Mouse (Mus musculus) naive thymus-derived CD4-positive, alpha-beta T cell, adult 5 months (primary cell): ENCODE results near the gene Slc39a1. TPM values are rescaled to one million over a fixed set of nuclear protein-coding genes. Genes with fewer than 3 reads are reported as not detected.

Experiments used
- polyA plus RNA-seq: library from polyadenylated mRNA; unstranded; fragments of 100-300 nt; shearing (Covaris generic); gene quantifications from one replicate; pipeline ENCODE4 v1.2.1, GENCODE M21; 2017

The Slc39a1 gene
- polyA plus RNA-seq: 1.8 TPM

DNA sequence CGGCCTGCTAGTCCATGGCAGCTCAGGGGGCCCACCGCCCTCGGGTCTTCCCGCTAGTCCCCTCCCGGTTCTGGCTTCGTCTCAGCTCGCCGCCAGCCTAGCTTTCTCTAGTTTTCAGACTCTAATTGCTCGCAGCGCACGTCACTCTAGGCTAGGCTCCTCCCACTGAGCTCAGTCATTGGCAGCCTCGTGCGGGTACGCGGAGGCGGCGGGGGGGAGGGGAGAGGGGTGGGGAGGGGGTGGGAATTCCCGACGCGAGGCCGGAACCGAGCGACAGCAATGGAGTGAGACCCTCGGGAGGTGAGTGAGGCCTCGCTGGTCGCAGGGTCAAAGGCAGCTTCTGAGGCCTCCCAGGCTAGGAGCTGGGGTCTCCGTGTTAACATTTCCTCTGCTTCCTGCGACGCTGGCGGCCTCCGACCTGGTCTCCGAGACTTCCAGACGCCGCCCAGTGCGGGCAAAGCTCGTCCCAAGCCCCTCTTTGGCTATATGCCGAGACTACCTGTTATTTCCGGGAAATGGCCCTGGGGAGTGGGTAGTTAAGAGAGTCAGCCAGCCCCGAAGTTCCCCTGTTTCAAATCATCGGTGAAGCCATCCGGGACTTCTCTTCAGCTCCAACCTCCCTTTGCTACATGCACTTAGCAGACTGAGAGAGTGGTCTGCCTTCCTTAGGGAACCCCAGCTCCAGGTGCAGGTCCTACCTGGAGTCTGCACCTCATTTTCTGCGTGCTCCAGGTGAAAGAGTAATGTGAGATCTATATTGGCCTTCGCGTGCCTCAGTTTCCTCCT, at the start of gene Slc39a1:
Gene Slc39a1 (plus strand): TSS at position 213 of the 786 bp plus-strand sequence.

DNA sequence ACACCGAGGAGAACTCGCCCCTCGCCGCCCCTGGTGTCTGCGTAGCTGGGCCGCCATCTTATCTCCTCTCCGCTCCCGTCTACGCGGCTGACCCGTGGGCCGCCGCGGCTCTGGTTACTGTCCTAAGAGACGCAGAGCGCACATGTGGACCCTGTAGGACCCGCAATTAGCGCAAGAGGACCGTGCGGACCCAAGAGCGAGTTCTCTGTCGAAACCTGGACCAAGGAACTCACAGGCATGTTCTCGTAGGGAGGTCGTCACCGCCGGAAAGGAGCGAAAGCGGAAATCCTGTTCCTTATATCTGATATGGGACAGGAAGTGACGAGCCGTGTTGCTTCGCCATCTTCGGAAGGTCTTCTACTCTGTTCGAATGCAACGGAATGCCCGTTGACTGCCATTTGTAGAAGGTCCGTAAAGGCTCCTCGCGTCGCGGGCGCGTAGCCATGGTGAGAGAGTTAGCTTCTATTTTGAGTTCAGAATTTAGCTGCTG, 34.5 kb upstream of the Slc39a1 start, which contains the start of the genes Rps27 and Rab13:
Gene Rps27 (minus strand): TSS at position 275 of the 490 bp plus-strand sequence.
Gene Rab13 (plus strand): TSS at position 319 of the 490 bp plus-strand sequence.

GRCm38 (mm10) chr3:90231507-90232333, 16.3 kb upstream of the Slc39a1 start, which contains the start of gene Jtb:
TSS of gene Jtb (plus strand) at chr3:90231597.

GRCm38 (mm10) chr3:90242984-90243775, 4.8 kb upstream of the Slc39a1 start, which contains the start of gene Creb3l4:
TSS of gene Creb3l4 (minus strand) at chr3:90243512.

DNA sequence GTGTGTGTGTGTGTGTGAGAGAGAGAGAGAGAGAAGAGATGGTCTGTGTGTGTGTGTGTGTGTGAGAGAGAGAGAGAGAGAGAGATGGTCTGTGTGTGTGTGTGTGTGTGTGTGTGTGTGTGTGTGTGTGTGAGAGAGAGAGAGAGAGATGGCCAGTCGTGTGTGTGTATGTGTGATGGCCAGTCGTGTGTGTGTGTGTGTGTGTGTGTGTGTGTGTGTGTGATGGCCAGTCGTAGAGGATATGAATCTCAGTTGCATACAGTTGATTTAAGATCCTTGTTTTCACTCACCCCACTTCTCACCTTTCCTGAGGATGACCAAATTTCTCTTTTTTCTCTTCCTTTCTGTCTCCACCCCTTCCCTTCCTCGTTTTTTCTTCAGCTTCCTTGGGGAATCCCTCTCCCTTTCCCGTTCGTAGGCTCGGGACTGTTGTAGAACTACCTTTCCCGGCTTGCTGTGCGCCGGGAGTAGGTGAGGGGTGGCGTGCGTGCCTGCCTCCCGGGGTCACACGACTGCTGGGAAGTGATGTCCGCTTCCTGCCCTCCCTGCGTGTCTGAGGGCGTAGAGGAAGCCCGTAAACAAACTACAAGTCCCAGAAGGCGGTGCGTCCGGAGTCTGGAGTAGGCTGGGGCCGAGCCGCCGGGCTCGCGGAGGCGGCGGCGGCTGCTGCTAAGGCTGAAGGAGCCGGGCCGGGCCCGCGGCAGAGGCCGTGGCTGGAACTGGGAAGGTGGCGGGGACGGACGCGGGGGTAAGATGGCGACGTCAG, 5.9 kb downstream of the Slc39a1 start, which contains the start of gene Crtc2:
Gene Crtc2 (plus strand): TSS at position 511 of the 766 bp plus-strand sequence.

GRCm38 (mm10) chr3:90265034-90265931, 17.3 kb downstream of the Slc39a1 start, which contains the start of gene Dennd4b:
TSS of gene Dennd4b (plus strand) at chr3:90265185.

GRCm38 (mm10) chr3:90292345-90293275, 44.6 kb downstream of the Slc39a1 start, which contains the start of gene Gatad2b:
TSS of gene Gatad2b (plus strand) at chr3:90293178.

Other genes starting within 250 kb of the Slc39a1 start
- gene Hax1, start 249.4 kb upstream of the Slc39a1 start, polyA plus RNA-seq: 89.9 TPM
- gene 4933434E20Rik, start 196.5 kb upstream of the Slc39a1 start, polyA plus RNA-seq: 129 TPM
- gene Ubap2l, start 195.5 kb upstream of the Slc39a1 start, polyA plus RNA-seq: 204 TPM
- gene Tpm3, start 175.5 kb upstream of the Slc39a1 start, polyA plus RNA-seq: 930 TPM
- gene Nup210l, start 144.0 kb upstream of the Slc39a1 start, polyA plus RNA-seq: 0.71 TPM
- gene Rps27, start 34.5 kb upstream of the Slc39a1 start, polyA plus RNA-seq: 4,745 TPM
- gene Rab13, start 34.5 kb upstream of the Slc39a1 start, polyA plus RNA-seq: 0.32 TPM
- gene Jtb, start 16.6 kb upstream of the Slc39a1 start, polyA plus RNA-seq: 150 TPM
- gene Creb3l4, start 4.7 kb upstream of the Slc39a1 start, polyA plus RNA-seq: not detected
- gene Crtc2, start 6.0 kb downstream of the Slc39a1 start, polyA plus RNA-seq: 112 TPM
- 40.7 TPM for gene Dennd4b, start 17.0 kb downstream of the Slc39a1 start, polyA plus RNA-seq
- 14.9 TPM for gene Gatad2b, start 45.0 kb downstream of the Slc39a1 start, polyA plus RNA-seq
- gene Slc27a3, start 141.8 kb downstream of the Slc39a1 start, polyA plus RNA-seq: not detected
- 19.2 TPM for gene Ints3, start 185.4 kb downstream of the Slc39a1 start, polyA plus RNA-seq
- gene Npr1, start 217.7 kb downstream of the Slc39a1 start, polyA plus RNA-seq: not detected
- gene Ilf2, start 228.0 kb downstream of the Slc39a1 start, polyA plus RNA-seq: 105 TPM
- 60.6 TPM for gene Snapin, start 242.9 kb downstream of the Slc39a1 start, polyA plus RNA-seq